Mouse (Mus musculus) stomach, postnatal 0 days (tissue): Measurements from ENCODE around the gene Klf17. TPM values are rescaled to one million over a fixed set of nuclear protein-coding genes. Genes with fewer than 3 reads are reported as not detected.
A peak's percentile ranks its signal among the peaks of the same experiment; 100 is the strongest.

Source experiments
- ATAC-seq: fragments of 200-750 bp; cut with Nextera tagmentation; 2 replicates; pipeline ENCODE4 v1.8.0; 2017; ENCODE audit not compliant: low FRiP score, low TSS enrichment
- DNase-seq: peaks from one replicate; pipeline ENCODE4 v3.0.0-alpha.2; 2016; ENCODE audit warnings: low spot score
- H3K27ac ChIP-seq: fragments of 300-500 bp; sonication (generic); replicated peaks from 2 replicates; pipeline ENCODE4 v1.5.1; 2014; ENCODE audit warnings: mild to moderate bottlenecking, control low read depth
- H3K27me3 ChIP-seq: fragments of 300-500 bp; sonication (generic); 2 replicates; pipeline ENCODE4 v1.6.1; 2014; ENCODE audit warnings: low read length; ENCODE audit not compliant: control insufficient read depth, insufficient read depth
- H3K36me3 ChIP-seq: fragments of 300-500 bp; sonication (generic); 2 replicates; pipeline ENCODE4 v1.6.1; 2014; ENCODE audit warnings: low read length, mixed read lengths; ENCODE audit not compliant: control insufficient read depth, insufficient read depth
- H3K4me1 ChIP-seq: fragments of 300-500 bp; sonication (generic); replicated peaks from 2 replicates; pipeline ENCODE4 v1.6.1; 2014; ENCODE audit warnings: antibody characterized with exemption; ENCODE audit not compliant: control insufficient read depth, insufficient read depth
- H3K4me2 ChIP-seq: fragments of 300-500 bp; sonication (generic); replicated peaks from 2 replicates; pipeline ENCODE4 v1.6.1; 2014; ENCODE audit warnings: low read depth, mild to moderate bottlenecking, control low read depth, moderate library complexity
- H3K4me3 ChIP-seq: fragments of 300-500 bp; sonication (generic); 2 replicates; pipeline ENCODE4 v1.5.1; 2014; ENCODE audit warnings: low read depth, low read length, control low read depth
- H3K9ac ChIP-seq: fragments of 300-500 bp; sonication (generic); 2 replicates; pipeline ENCODE4 v1.6.1; 2014; ENCODE audit warnings: mild to moderate bottlenecking, low read length, control low read depth, mixed read lengths
- H3K9me3 ChIP-seq: fragments of 300-500 bp; sonication (generic); 2 replicates; pipeline ENCODE4 v1.6.1; 2016; ENCODE audit warnings: low read length; ENCODE audit not compliant: control insufficient read depth
- CTCF ChIP-seq: IDR thresholded peaks from 2 replicates; pipeline ENCODE4 v1.5.1; 2016; ENCODE audit warnings: antibody characterized with exemption, low read depth, mild to moderate bottlenecking, moderate library complexity
- EP300 ChIP-seq: optimal IDR thresholded peaks from 2 replicates; pipeline ENCODE3; 2016; ENCODE audit warnings: antibody characterized with exemption
- WGBS: fragments of 180-500 bp; shearing (Covaris S2); extraction: QIAGEN DNeasy Blood & Tissue Kit; methylation state at CpG from one replicate; pipeline ENCODE4 v1.1.7; 2014; 5-methylcytosine and 5-hydroxymethylcytosine counted together
- polyA plus RNA-seq: library from polyadenylated mRNA; unstranded; fragments of >200 nt; fragmentation: Nextera tagmentation; extraction: Ambion mirVana; gene quantifications from 2 replicates; pipeline ENCODE4 v1.2.1, GENCODE M21; 2015

Klf17 gene
- polyA plus RNA-seq, 1 experiment from 2014 or later: 0.12 TPM

DNA sequence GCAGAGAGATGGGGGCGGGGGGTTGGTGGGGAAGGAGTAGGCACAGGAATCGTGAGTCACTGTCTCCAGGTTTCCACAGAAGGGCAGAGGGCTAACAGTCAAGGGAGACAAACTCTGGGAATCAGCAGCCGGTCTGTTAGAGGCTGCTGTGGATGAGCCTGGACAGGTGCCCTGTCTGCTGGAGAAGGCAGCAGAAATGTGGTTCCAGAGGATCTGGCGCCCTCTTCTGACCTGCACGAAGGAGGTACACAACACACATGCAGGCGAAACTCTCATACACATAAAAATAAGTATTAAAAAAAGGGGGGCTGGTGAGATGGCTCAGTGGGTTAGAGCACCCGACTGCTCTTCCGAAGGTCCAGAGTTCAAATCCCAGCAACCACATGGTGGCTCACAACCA lies 27.9 kb downstream of the Klf17 start:
- peak; percentile 62 for DNase-seq
- H3K9me3 ChIP-seq: no peaks in the 10 kb centered on the region
- H3K4me2 ChIP-seq: no peak overlapping the region
- no peaks in the 10 kb centered on the region for H3K4me1 ChIP-seq
- H3K27ac ChIP-seq: no peak overlapping the region
- no peaks in the 10 kb centered on the region for H3K36me3 ChIP-seq
- ATAC-seq: peak; percentile 25; the same call in 1 of the 2 replicates
- WGBS: 45% methylated on average over 8 of the region's 8 CpGs
- peak; percentile 67 for TF ChIP-seq CTCF
- TF ChIP-seq EP300: no peak
- H3K27me3 ChIP-seq: no peaks in the 10 kb centered on the region
- no peak overlapping the region for H3K4me3 ChIP-seq
- no peak overlapping the region for H3K9ac ChIP-seq

DNA sequence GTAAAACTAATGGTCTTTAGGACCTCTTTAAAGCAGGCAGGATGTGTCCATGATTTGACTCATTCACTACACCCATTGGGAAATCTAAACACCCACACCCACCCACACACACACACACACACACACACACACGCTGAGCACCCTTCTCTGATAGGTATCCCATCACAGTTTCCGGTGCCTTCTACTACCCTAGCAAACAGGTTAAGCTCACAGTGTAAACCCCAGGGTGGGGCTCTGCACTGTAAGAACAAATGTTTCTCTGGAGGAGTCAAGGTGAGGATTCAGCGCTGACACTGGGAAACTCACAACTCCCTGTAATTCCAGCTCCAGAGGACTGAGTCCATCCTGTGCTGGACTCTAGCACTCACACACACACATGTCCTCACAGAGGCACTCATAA lies 33.5 kb downstream of the Klf17 start:
- no peaks in the 10 kb centered on the region for H3K4me1 ChIP-seq
- H3K9ac ChIP-seq: no peak overlapping the region
- H3K9me3 ChIP-seq: no peaks in the 10 kb centered on the region
- no peak overlapping the region for H3K4me2 ChIP-seq
- WGBS: 48% methylated on average over 3 of the region's 3 CpGs
- TF ChIP-seq CTCF (no peak), EP300 (no peak)
- H3K4me3 ChIP-seq: no peak overlapping the region
- no peaks in the 10 kb centered on the region for H3K36me3 ChIP-seq
- ATAC-seq: peak; percentile 88
- DNase-seq: peak; percentile 68
- no peaks in the 10 kb centered on the region for H3K27me3 ChIP-seq
- no peak overlapping the region for H3K27ac ChIP-seq

- Histone ChIP-seq H3K4me1 (no peaks in the 10 kb centered on the region), H3K9ac (no peak within 1 kb of the TSS), H3K9me3 (no peaks in the 10 kb centered on the region), H3K4me3 (no peak within 1 kb of the TSS), H3K27ac (no peak within 1 kb of the TSS), H3K36me3 (no peaks in the 10 kb centered on the region), H3K27me3 (no peaks in the 10 kb centered on the region), H3K4me2 (no peak within 1 kb of the TSS)
- ATAC-seq (no peak), DNase-seq (no peak)
- 79% methylated on average over 1 of the region's 1 CpGs for WGBS
- no peak for TF ChIP-seq EP300
- no peak for TF ChIP-seq CTCF
Measured at GRCm38 (mm10) chr4:117724112-117724511, 41.3 kb downstream of the Klf17 start, which contains the start of gene Gm12845. Gene Gm12845 (plus strand): TSS chr4:117724412.

DNA sequence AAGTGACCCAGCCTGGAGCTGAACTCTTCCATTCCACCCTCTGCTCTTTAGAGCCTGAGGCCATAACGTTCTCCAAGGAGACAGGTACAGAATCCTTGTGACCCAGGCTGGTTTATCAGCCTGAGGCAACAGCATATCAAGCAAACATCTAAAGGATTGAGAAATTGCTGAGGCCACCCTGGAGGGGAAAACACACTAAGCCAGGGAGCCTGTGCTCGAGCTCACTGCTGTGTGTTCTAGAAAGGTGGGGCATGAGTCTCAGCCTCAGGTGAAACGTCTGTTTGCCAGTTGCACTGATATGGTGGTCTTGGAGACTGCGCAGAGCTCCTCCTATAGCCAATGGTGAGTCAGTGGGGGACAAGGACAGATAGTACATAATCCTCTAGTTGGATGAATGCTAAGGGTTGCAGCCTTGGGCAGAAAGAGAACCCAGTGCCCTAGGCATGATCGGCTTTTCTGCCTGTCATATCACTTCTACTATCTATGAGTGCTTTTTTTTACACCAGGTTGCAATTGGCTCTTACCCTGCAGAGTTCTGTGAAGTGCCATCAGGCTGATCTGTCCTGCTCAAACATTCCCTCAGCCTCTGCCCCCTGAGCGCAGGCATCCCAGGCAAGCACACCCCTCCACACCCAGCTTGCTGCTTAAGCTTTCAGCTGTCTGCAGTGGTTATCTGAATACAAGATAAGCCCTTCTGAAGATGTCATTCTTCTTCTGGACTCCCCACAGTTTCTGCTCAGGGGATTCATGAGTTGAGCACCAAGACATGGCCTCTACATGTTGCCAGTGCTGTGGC lies 51.9 kb downstream of the Klf17 start:
- TF ChIP-seq CTCF (no peak), EP300 (no peak)
- no peak overlapping the region for H3K27ac ChIP-seq
- H3K36me3 ChIP-seq: no peaks in the 10 kb centered on the region
- no peaks in the 10 kb centered on the region for H3K9me3 ChIP-seq
- no peaks in the 10 kb centered on the region for H3K27me3 ChIP-seq
- DNase-seq (peak; percentile 30), ATAC-seq (no peak)
- no peaks in the 10 kb centered on the region for H3K4me1 ChIP-seq
- H3K4me3 ChIP-seq: no peak overlapping the region
- H3K9ac ChIP-seq: no peak overlapping the region
- WGBS: 51% methylated on average over 6 of the region's 6 CpGs
- H3K4me2 ChIP-seq: no peak overlapping the region

GRCm38 (mm10) chr4:117712314-117712713 lies 53.1 kb downstream of the Klf17 start:
- DNase-seq (no peak), ATAC-seq (no peak)
- H3K9ac ChIP-seq: no peak overlapping the region
- H3K27ac ChIP-seq: no peak overlapping the region
- no peak for TF ChIP-seq CTCF
- no peak for TF ChIP-seq EP300
- H3K4me1 ChIP-seq: no peaks in the 10 kb centered on the region
- H3K36me3 ChIP-seq: no peaks in the 10 kb centered on the region
- no peak overlapping the region for H3K4me2 ChIP-seq
- H3K9me3 ChIP-seq: no peaks in the 10 kb centered on the region
- H3K27me3 ChIP-seq: no peaks in the 10 kb centered on the region
- H3K4me3 ChIP-seq: no peak overlapping the region
- 83% methylated on average over 3 of the region's 3 CpGs for WGBS

DNA sequence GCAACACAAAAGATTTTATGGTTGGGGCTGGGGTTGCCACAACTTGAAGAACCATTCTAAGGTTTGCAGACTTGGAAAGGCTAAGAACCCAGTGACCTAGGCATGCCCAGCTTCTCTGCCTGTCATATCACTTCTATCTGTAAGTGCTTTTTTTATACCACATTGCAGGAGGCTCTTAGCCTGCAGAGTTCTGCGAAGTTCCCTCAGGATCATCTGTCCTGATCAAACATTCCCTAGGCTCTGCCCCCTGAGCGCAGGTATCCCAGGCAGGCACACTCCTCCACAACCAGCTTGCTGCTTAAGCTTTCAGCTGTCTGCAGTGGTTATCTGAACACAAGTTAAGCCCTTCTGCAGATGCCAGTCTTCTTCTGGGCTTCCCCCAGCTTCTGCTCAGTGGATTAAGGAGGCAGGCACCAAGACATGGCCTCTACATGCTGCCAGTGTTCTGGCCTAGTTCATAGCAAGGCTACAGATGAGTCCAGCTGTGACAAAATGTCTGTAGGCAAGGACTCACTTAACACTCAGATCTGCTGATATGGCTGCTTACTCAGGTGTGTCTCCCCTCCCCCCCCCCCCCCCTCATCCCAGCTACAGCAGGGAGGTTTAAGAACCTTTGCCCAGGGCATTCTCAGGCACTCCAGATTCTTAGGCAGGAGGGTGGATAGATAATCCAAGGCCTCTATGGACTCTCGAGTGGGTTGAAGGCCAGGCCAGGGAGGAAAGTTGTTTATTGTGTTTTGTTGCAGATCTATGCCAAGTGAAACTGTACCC lies 56.5 kb downstream of the Klf17 start:
- TF ChIP-seq EP300 (no peak), CTCF (no peak)
- DNase-seq: no peak
- H3K27me3 ChIP-seq: no peaks in the 10 kb centered on the region
- no peak overlapping the region for H3K4me3 ChIP-seq
- no peak overlapping the region for H3K27ac ChIP-seq
- H3K36me3 ChIP-seq: no peaks in the 10 kb centered on the region
- H3K9me3 ChIP-seq: no peaks in the 10 kb centered on the region
- H3K9ac ChIP-seq: no peak overlapping the region
- WGBS: 49% methylated on average over 3 of the region's 3 CpGs
- H3K4me2 ChIP-seq: no peak overlapping the region
- ATAC-seq: peak; percentile 14; the same call in 1 of the 2 replicates
- no peaks in the 10 kb centered on the region for H3K4me1 ChIP-seq

Other genes with a start within 250 kb of the Klf17 start
- gene Eri3, start 215.3 kb downstream of the Klf17 start, polyA plus RNA-seq: 77.5 and 79.4 TPM in 2 replicates
- gene Dmap1, start 83.4 kb downstream of the Klf17 start, polyA plus RNA-seq: 27.5 and 27.8 TPM in 2 replicates
- gene Gm12845, start 41.2 kb downstream of the Klf17 start, polyA plus RNA-seq: not detected in 2 replicates
- gene Slc6a9, start 68.9 kb upstream of the Klf17 start, polyA plus RNA-seq: 20.6 and 25.2 TPM in 2 replicates
- 0.33 and 0.41 TPM in 2 replicates for gene Ccdc24, start 106.9 kb upstream of the Klf17 start, polyA plus RNA-seq
- 11.9 and 12.1 TPM in 2 replicates for gene B4galt2, start 117.8 kb upstream of the Klf17 start, polyA plus RNA-seq
- gene Atp6v0b, start 121.7 kb upstream of the Klf17 start, polyA plus RNA-seq: 242 and 249 TPM in 2 replicates
- 8.1 and 8.6 TPM in 2 replicates for gene Dph2, start 126.4 kb upstream of the Klf17 start, polyA plus RNA-seq
- gene Ipo13, start 149.4 kb upstream of the Klf17 start, polyA plus RNA-seq: 21.5 and 24.6 TPM in 2 replicates
- gene Artn, start 164.1 kb upstream of the Klf17 start, polyA plus RNA-seq: 3.8 TPM in 2 replicates